8 mouse cellular contexts compared by ENCODE assay signal in the genomic region with DNA sequence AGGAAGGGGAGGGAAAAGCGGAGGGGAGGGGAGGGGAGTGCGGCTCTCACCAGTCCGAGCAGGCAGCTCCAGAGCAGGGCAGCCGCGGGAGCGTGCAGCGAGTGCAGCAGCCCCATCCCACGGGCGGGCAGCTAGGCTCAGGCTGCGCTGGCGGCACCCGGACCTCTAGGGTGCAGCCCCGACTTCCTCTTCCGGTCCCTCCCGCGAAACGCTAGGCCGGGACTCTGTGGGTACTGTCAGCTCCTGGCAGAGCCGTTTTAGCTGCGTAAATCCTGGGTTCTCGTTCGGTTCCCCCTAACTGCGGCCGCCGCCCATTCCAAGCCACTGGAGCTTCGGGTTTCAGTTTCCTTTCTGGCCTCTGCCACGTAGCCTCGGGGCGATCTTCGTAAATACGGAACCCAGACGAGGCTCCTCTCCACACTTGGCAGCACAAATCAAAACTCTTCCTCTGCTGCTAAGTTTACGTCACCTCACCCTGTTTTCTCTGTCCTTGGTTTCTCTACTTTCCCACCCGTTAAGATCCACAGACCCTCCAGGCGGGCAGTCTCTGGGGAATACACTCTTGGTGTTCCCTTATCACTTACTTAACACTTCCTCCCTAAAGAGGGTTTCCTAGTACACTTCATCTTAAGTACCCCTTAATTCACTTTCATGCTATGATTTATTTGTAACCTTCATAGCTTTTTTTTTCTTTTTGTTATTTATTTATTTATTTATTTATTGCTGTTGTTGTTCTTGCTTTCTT. TPM values are rescaled to one million over a fixed set of nuclear protein-coding genes. Genes with fewer than 3 reads are reported as not detected.
DNase-seq lines count a peak whose midpoint lies in the region; ATAC-seq and TF ChIP-seq lines count a peak whose summit lies in the region.

Gene Sppl2a (minus strand): TSS at position 339 of the 745 bp plus-strand sequence.

- H3K27ac ChIP-seq in bone marrow, adult 2 months (ENCODE audit: control insufficient read depth, insufficient read depth, low read depth, low read length, poor library complexity) = peak within 1 kb of the TSS; percentile 81
- H3K27ac ChIP-seq in embryonic facial prominence, embryonic 15.5 days (replicated peaks) = peak within 1 kb of the TSS; percentile 99
- peak within 1 kb of the TSS; percentile 99 for H3K27ac ChIP-seq in limb, embryonic 14.5 days (replicated peaks; ENCODE audit: low read depth, low read length)
- H3K27ac ChIP-seq in midbrain, postnatal 0 days (ENCODE audit: low read depth, low read length) = peak within 1 kb of the TSS; percentile 96

- TF ChIP-seq CTCF in bone marrow, adult 2 months (IDR thresholded peaks at IDR 0.05; ENCODE audit: control insufficient read depth, insufficient read depth, low read length) = no peak
- peak; percentile 32; the same call in 1 of the 2 replicates for TF ChIP-seq CTCF in midbrain, postnatal 0 days (IDR thresholded peaks at IDR 0.05)

- no peaks in the 10 kb centered on the region; the same call in 1 of the 2 replicates for H3K4me1 ChIP-seq in bone marrow, adult 2 months (ENCODE audit: control insufficient read depth, insufficient read depth, low read length)
- H3K4me1 ChIP-seq in embryonic facial prominence, embryonic 15.5 days = peaks cover 7% of the 10 kb centered on the region; the same call in 1 of the 2 replicates
- peaks cover 6% of the 10 kb centered on the region; the same call in 1 of the 2 replicates for H3K4me1 ChIP-seq in limb, embryonic 14.5 days (ENCODE audit: control insufficient read depth, insufficient read depth, low read length)
- H3K4me1 ChIP-seq in midbrain, postnatal 0 days (ENCODE audit: insufficient read depth, low read length) = no peaks in the 10 kb centered on the region

- peak; percentile 92; the same call in 1 of the 2 replicates for TF ChIP-seq POLR2A in bone marrow, adult 2 months (IDR thresholded peaks at IDR 0.05; ENCODE audit: borderline replicate concordance, control insufficient read depth, low read depth, low read length)
- TF ChIP-seq POLR2A in limb, embryonic 14.5 days (IDR thresholded peaks at IDR 0.05; ENCODE audit: borderline replicate concordance, extremely low read depth, insufficient read depth, insufficient read length) = peak; percentile 81; the same call in 1 of the 2 replicates

- H3K4me2 ChIP-seq in embryonic facial prominence, embryonic 15.5 days (replicated peaks) = peak within 1 kb of the TSS; percentile 60
- H3K4me2 ChIP-seq in limb, embryonic 14.5 days (replicated peaks; ENCODE audit: low read depth, low read length, severe bottlenecking) = peak within 1 kb of the TSS; percentile 66
- peak within 1 kb of the TSS; percentile 60 for H3K4me2 ChIP-seq in midbrain, postnatal 0 days (ENCODE audit: low read depth, low read length, poor library complexity, severe bottlenecking)

- no peaks in the 10 kb centered on the region for H3K36me3 ChIP-seq in embryonic facial prominence, embryonic 15.5 days
- no peaks in the 10 kb centered on the region for H3K36me3 ChIP-seq in limb, embryonic 14.5 days (ENCODE audit: control insufficient read depth, insufficient read depth, low read length)
- H3K36me3 ChIP-seq in midbrain, postnatal 0 days (ENCODE audit: insufficient read depth, low read length) = no peaks in the 10 kb centered on the region

- peak within 1 kb of the TSS; percentile 87 for H3K4me3 ChIP-seq in bone marrow, adult 2 months (replicated peaks; ENCODE audit: control insufficient read depth, low read depth, low read length)
- peak within 1 kb of the TSS; percentile 61 for H3K4me3 ChIP-seq in embryonic facial prominence, embryonic 15.5 days (replicated peaks)
- peak within 1 kb of the TSS; percentile 60 for H3K4me3 ChIP-seq in limb, embryonic 14.5 days (replicated peaks; ENCODE audit: low read length)
- peak within 1 kb of the TSS; percentile 68 for H3K4me3 ChIP-seq in midbrain, postnatal 0 days (ENCODE audit: low read depth, low read length)

- DNase-seq in 416B (ENCODE audit: low read depth) = peak; percentile 88
- peak; percentile 90 for DNase-seq in heart, adult 8-10 months (ENCODE audit: low spot score)
- peak; percentile 93 for DNase-seq in kidney, adult 9 months
- peak; percentile 95 for DNase-seq in limb, embryonic 14.5 days (ENCODE audit: low spot score)
- DNase-seq in midbrain, postnatal 0 days (ENCODE audit: low spot score) = peak; percentile 97
- peak; percentile 68 to 82 for DNase-seq in spleen, postnatal 14 days (ENCODE audit: low spot score in 2 of 2)

- under 1% methylated on average over 34 of the region's 35 CpGs for WGBS in bone marrow, adult 2 months
- WGBS in embryonic facial prominence, embryonic 15.5 days = under 1% methylated on average over 35 of the region's 35 CpGs
- under 1% methylated on average over 18 of the region's 35 CpGs for WGBS in limb, embryonic 14.5 days
- under 1% methylated on average over 26 of the region's 35 CpGs for WGBS in midbrain, postnatal 0 days

- H3K27me3 ChIP-seq in embryonic facial prominence, embryonic 15.5 days = no peaks in the 10 kb centered on the region
- no peaks in the 10 kb centered on the region for H3K27me3 ChIP-seq in limb, embryonic 14.5 days (ENCODE audit: control insufficient read depth, insufficient read depth, low read length)
- H3K27me3 ChIP-seq in midbrain, postnatal 0 days (ENCODE audit: insufficient read depth, low read length) = no peaks in the 10 kb centered on the region

- H3K9me3 ChIP-seq in embryonic facial prominence, embryonic 15.5 days (replicated peaks) = no peaks in the 10 kb centered on the region
- no peaks in the 10 kb centered on the region for H3K9me3 ChIP-seq in limb, embryonic 14.5 days (ENCODE audit: control insufficient read depth, low read length)
- H3K9me3 ChIP-seq in midbrain, postnatal 0 days (ENCODE audit: low read length) = no peaks in the 10 kb centered on the region

- ATAC-seq in embryonic facial prominence, embryonic 15.5 days (ENCODE audit: insufficient number of reproducible peaks, low FRiP score, low TSS enrichment, low read depth) = peak; percentile 99
- peak; percentile 99 for ATAC-seq in limb, embryonic 14.5 days (ENCODE audit: low FRiP score, low read depth)
- peak; percentile 100 for ATAC-seq in midbrain, postnatal 0 days (ENCODE audit: low FRiP score)

- H3K9ac ChIP-seq in embryonic facial prominence, embryonic 15.5 days = peak within 1 kb of the TSS; percentile 78
- peak within 1 kb of the TSS; percentile 87 for H3K9ac ChIP-seq in limb, embryonic 14.5 days (ENCODE audit: low read depth, low read length, severe bottlenecking)
- peak within 1 kb of the TSS; percentile 85 for H3K9ac ChIP-seq in midbrain, postnatal 0 days (replicated peaks; ENCODE audit: low read length, poor library complexity, severe bottlenecking)

RNA-seq across cellular contexts. Expression of gene Sppl2a, which starts in this region (rescaled TPM):
- polyA plus RNA-seq in bone marrow, adult 2 months (2011; ENCODE audit: insufficient read depth, insufficient read length, low replicate concordance, missing spikeins) = 14.0 and 17.3 TPM in 2 replicates
- 60.2 and 63.2 TPM in 2 replicates for polyA plus RNA-seq in embryonic facial prominence, embryonic 15.5 days (2015; fragmentation: Nextera tagmentation; extraction: Ambion mirVana)
- total RNA-seq in heart, adult 8-10 months (2022) = 10 to 100 TPM; 47.5 to 59.2 (median 53.3) TPM
- polyA plus RNA-seq in limb, embryonic 14.5 days (2012; rRNA removed) = 35.9 and 42.1 TPM in 2 replicates
- 63.3 and 65.4 TPM in 2 replicates for polyA plus RNA-seq in limb, embryonic 14.5 days (2014; fragmentation: Nextera tagmentation; extraction: Ambion mirVana)
- 41.5 and 45.7 TPM in 2 replicates for total RNA-seq in midbrain, postnatal 0 days (2014; rRNA removed)
- polyA plus RNA-seq in midbrain, postnatal 0 days (2015; fragmentation: Nextera tagmentation; extraction: Ambion mirVana) = 27.1 and 28.0 TPM in 2 replicates

Comparison
In these comparisons a context has a peak if more than half of its experiments do, and no peak if none do; other contexts are left out.
1. Peak in every context shown above with its lines: DNase-seq, ATAC-seq, H3K4me3 ChIP-seq and H3K27ac ChIP-seq.